Mouse (Mus musculus): ENCODE results near the gene Gm21425. TPM values are rescaled to one million over a fixed set of nuclear protein-coding genes. Genes with fewer than 3 reads are reported as not detected.
"Not testable (repeated sequence)": the region's sequence is repeated elsewhere in the genome, so short reads cannot be mapped to it uniquely, and the experiment has no call there.

Gene Gm21425
- not detected for total RNA-seq (2022)

DNA sequence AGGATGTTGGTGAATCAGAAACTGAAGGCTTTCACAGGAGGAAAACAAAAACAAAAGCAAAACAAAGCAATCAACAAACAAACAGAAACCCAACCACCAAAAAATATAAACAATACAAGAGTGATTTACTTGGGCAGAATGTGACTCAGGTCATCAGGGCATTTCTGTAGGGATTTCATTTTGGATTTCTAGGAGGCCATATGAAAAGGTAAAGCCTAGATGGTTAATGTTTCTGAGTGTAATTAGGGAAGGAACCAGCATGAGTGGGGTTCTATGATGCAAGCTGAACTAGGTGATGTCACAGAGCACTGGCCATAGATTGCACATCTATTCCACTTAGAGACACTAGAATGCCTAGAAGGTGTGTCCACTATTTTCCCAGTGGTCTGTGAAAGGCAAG is at the start of gene Gm21425:
TSS of gene Gm21425 (plus strand) at position 301 of the 400 bp plus-strand sequence.
- not testable (repeated sequence) for DNase-seq (ENCODE audit: low spot score)

DNA sequence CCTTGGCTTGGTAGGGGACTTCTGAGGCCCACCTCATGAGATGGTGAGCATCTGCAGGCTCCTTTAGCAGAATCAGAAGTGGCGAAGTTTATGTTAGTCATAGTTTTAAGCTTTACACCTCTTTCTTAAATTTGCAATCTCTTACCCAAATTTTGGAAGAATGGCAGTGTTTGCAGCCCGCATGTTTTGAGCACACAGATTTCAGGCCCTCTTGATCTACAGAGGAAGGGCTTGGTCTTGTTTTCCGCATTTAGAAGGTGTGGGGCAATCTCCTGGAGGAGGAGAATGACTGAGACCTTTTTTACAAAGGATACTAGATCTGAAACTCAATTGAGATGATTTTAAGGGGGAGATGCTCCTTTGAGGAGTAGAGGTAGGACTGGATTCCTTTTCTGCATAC is 28.4 kb upstream of the Gm21425 start, which contains the start of gene Gm21891:
TSS of gene Gm21891 (minus strand) at position 101 of the 400 bp plus-strand sequence.
- not testable (repeated sequence) for DNase-seq (ENCODE audit: low spot score)

Other genes starting within 250 kb of the Gm21425 start
- gene Gm20807, start 119.1 kb upstream of the Gm21425 start, total RNA-seq (2022), result not detected
- not detected for gene Gm21891, start 28.5 kb upstream of the Gm21425 start, total RNA-seq (2022)
- gene Gm21828, start 62.0 kb downstream of the Gm21425 start, total RNA-seq (2022), result not detected
- not detected for gene Gm21440, start 90.4 kb downstream of the Gm21425 start, total RNA-seq (2022)
- gene Gm21454, start 90.5 kb downstream of the Gm21425 start, total RNA-seq (2022), result not detected
- not detected for gene Gm21725, start 187.1 kb downstream of the Gm21425 start, total RNA-seq (2022)